Mouse (Mus musculus): ENCODE data around the gene Pdzrn3.

- TF ChIP-seq CTCF (IDR thresholded peaks at IDR 0.05; ENCODE audit: low read depth, low read length) (no peak), TAL1 (conservative IDR thresholded peaks at IDR 0.05; ENCODE audit: low read depth, low read length) (no peak), GATA1 (IDR thresholded peaks at IDR 0.05; ENCODE audit: borderline replicate concordance, low read length) (no peak)
Observed at GRCm38 (mm10) chr6:101287566-101288173, 90.0 kb downstream of the Pdzrn3 start.
